Mouse (Mus musculus): ENCODE measurements around the gene Zfp638. TPM values are rescaled to one million over a fixed set of nuclear protein-coding genes. Genes with fewer than 3 reads are reported as not detected.

Zfp638 gene
- total and polyA plus RNA-seq, 2 experiments, result 5.0 to 47.0 TPM

- H3K27me3 ChIP-seq (ENCODE audit: control insufficient read depth, insufficient read depth, low read length), result peaks cover 7% of the 10 kb centered on the region; the same call in 1 of the 2 replicates
- WGBS, result 91% methylated on average over 4 of the region's 4 CpGs
- H3K4me3 ChIP-seq (ENCODE audit: insufficient read depth, low read depth, low read length), result no peak overlapping the region
- no peak overlapping the region for H3K9ac ChIP-seq (ENCODE audit: low read depth, low read length)
- H3K36me3 ChIP-seq (ENCODE audit: control insufficient read depth, insufficient read depth, low read length), result no peaks in the 10 kb centered on the region; the same call in 1 of the 2 replicates
- no peak overlapping the region for H3K27ac ChIP-seq (replicated peaks; ENCODE audit: insufficient read depth, low read depth, low read length)
- H3K79me2 ChIP-seq (ENCODE audit: control insufficient read depth, insufficient read depth, low read length), result no peaks in the 10 kb centered on the region
- no peak for DNase-seq (ENCODE audit: extremely low read depth, low read depth, low spot score)
- no peaks in the 10 kb centered on the region for H3K4me1 ChIP-seq (ENCODE audit: control insufficient read depth, insufficient read depth, low read length)
- TF ChIP-seq CTCF (IDR thresholded peaks at IDR 0.05; ENCODE audit: low read depth, low read length), result no peak
- TF ChIP-seq POLR2A (IDR thresholded peaks at IDR 0.05; ENCODE audit: extremely low read depth, insufficient read depth, low read length), result no peak
Observed at GRCm38 (mm10) chr6:84004295-84004694, 137.4 kb downstream of the Zfp638 start.

- Histone ChIP-seq H3K27me3 (ENCODE audit: control insufficient read depth, insufficient read depth, low read length) (peaks cover 7% of the 10 kb centered on the region; the same call in 1 of the 2 replicates), H3K79me2 (ENCODE audit: control insufficient read depth, insufficient read depth, low read length) (no peaks in the 10 kb centered on the region), H3K36me3 (ENCODE audit: control insufficient read depth, insufficient read depth, low read length) (no peaks in the 10 kb centered on the region), H3K4me1 (ENCODE audit: control insufficient read depth, insufficient read depth, low read length) (no peaks in the 10 kb centered on the region), H3K27ac (replicated peaks; ENCODE audit: insufficient read depth, low read depth, low read length) (no peak within 1 kb of the TSS), H3K4me3 (ENCODE audit: insufficient read depth, low read depth, low read length) (peak within 1 kb of the TSS; percentile 10; the same call in 1 of the 2 replicates), H3K9ac (ENCODE audit: low read depth, low read length) (0 out of 2 replicates have a peak within 1 kb of the TSS, but pooled peaks have one; percentile 6)
- no peak for DNase-seq (ENCODE audit: extremely low read depth, low read depth, low spot score)
- no peak for TF ChIP-seq POLR2A (IDR thresholded peaks at IDR 0.05; ENCODE audit: extremely low read depth, insufficient read depth, low read length)
- no peak for TF ChIP-seq CTCF (IDR thresholded peaks at IDR 0.05; ENCODE audit: low read depth, low read length)
- WGBS, result 5% methylated on average over 41 of the region's 41 CpGs
Observed at GRCm38 (mm10) chr6:84008363-84009171, 141.7 kb downstream of the Zfp638 start, which contains the start of gene Dysf. Gene Dysf (plus strand): TSS chr6:84008590.

GRCm38 (mm10) chr6:84009172-84009872 lies 142.4 kb downstream of the Zfp638 start:
- no peak for DNase-seq (ENCODE audit: extremely low read depth, low read depth, low spot score)
- peaks cover 7% of the 10 kb centered on the region; the same call in 1 of the 2 replicates for H3K27me3 ChIP-seq (ENCODE audit: control insufficient read depth, insufficient read depth, low read length)

GRCm38 (mm10) chr6:84009915-84010302 lies 143.0 kb downstream of the Zfp638 start:
- peaks cover 7% of the 10 kb centered on the region; the same call in 1 of the 2 replicates for H3K27me3 ChIP-seq (ENCODE audit: control insufficient read depth, insufficient read depth, low read length)
- no peaks in the 10 kb centered on the region for H3K79me2 ChIP-seq (ENCODE audit: control insufficient read depth, insufficient read depth, low read length)
- DNase-seq (ENCODE audit: extremely low read depth, low read depth, low spot score), result no peak
- H3K36me3 ChIP-seq (ENCODE audit: control insufficient read depth, insufficient read depth, low read length), result no peaks in the 10 kb centered on the region
- H3K27ac ChIP-seq (replicated peaks; ENCODE audit: insufficient read depth, low read depth, low read length), result no peak overlapping the region
- no peak overlapping the region for H3K4me3 ChIP-seq (ENCODE audit: insufficient read depth, low read depth, low read length)
- no peaks in the 10 kb centered on the region for H3K4me1 ChIP-seq (ENCODE audit: control insufficient read depth, insufficient read depth, low read length)
- WGBS, result 72% methylated on average over 4 of the region's 4 CpGs
- TF ChIP-seq POLR2A (IDR thresholded peaks at IDR 0.05; ENCODE audit: extremely low read depth, insufficient read depth, low read length) (no peak), CTCF (IDR thresholded peaks at IDR 0.05; ENCODE audit: low read depth, low read length) (no peak)
- no peak overlapping the region for H3K9ac ChIP-seq (ENCODE audit: low read depth, low read length)

More at GRCm38 (mm10) chr6:84009172-84009872, 142.4 kb downstream of the Zfp638 start:
- Histone ChIP-seq H3K27ac (replicated peaks; ENCODE audit: insufficient read depth, low read depth, low read length) (no peak overlapping the region), H3K36me3 (ENCODE audit: control insufficient read depth, insufficient read depth, low read length) (no peaks in the 10 kb centered on the region), H3K4me1 (ENCODE audit: control insufficient read depth, insufficient read depth, low read length) (no peaks in the 10 kb centered on the region), H3K79me2 (ENCODE audit: control insufficient read depth, insufficient read depth, low read length) (no peaks in the 10 kb centered on the region), H3K9ac (ENCODE audit: low read depth, low read length) (no peak overlapping the region), H3K4me3 (ENCODE audit: insufficient read depth, low read depth, low read length) (no peak overlapping the region)
- no peak for TF ChIP-seq POLR2A (IDR thresholded peaks at IDR 0.05; ENCODE audit: extremely low read depth, insufficient read depth, low read length)
- 29% methylated on average over 8 of the region's 8 CpGs for WGBS

GRCm38 (mm10) chr6:84010303-84011225 lies 143.7 kb downstream of the Zfp638 start:
- no peaks in the 10 kb centered on the region for H3K79me2 ChIP-seq (ENCODE audit: control insufficient read depth, insufficient read depth, low read length)
- H3K27ac ChIP-seq (replicated peaks; ENCODE audit: insufficient read depth, low read depth, low read length), result no peak overlapping the region
- H3K4me1 ChIP-seq (ENCODE audit: control insufficient read depth, insufficient read depth, low read length), result no peaks in the 10 kb centered on the region
- DNase-seq (ENCODE audit: extremely low read depth, low read depth, low spot score), result no peak
- no peak overlapping the region for H3K9ac ChIP-seq (ENCODE audit: low read depth, low read length)
- peaks cover 7% of the 10 kb centered on the region; the same call in 1 of the 2 replicates for H3K27me3 ChIP-seq (ENCODE audit: control insufficient read depth, insufficient read depth, low read length)
- TF ChIP-seq CTCF (IDR thresholded peaks at IDR 0.05; ENCODE audit: low read depth, low read length) (no peak), POLR2A (IDR thresholded peaks at IDR 0.05; ENCODE audit: extremely low read depth, insufficient read depth, low read length) (no peak)
- H3K36me3 ChIP-seq (ENCODE audit: control insufficient read depth, insufficient read depth, low read length), result no peaks in the 10 kb centered on the region
- WGBS, result 69% methylated on average over 8 of the region's 8 CpGs
- no peak overlapping the region for H3K4me3 ChIP-seq (ENCODE audit: insufficient read depth, low read depth, low read length)

Data from liver, adult 2 months (tissue).